Mouse (Mus musculus): ENCODE measurements around the gene Vmn2r82. TPM values are rescaled to one million over a fixed set of nuclear protein-coding genes. Genes with fewer than 3 reads are reported as not detected.

Gene Vmn2r82
- polyA plus RNA-seq, 1 experiment from 2014 or later: not detected

Other genes with a start within 250 kb of the Vmn2r82 start
- gene Vmn2r80, start 207.8 kb upstream of the Vmn2r82 start, polyA plus RNA-seq (2014; fragmentation: Nextera tagmentation; extraction: Ambion mirVana): not detected in 2 replicates
- gene Vmn2r81, start 108.8 kb upstream of the Vmn2r82 start, polyA plus RNA-seq (2014; fragmentation: Nextera tagmentation; extraction: Ambion mirVana): not detected in 2 replicates
- not detected in 2 replicates for gene Vmn2r83, start 112.2 kb downstream of the Vmn2r82 start, polyA plus RNA-seq (2014; fragmentation: Nextera tagmentation; extraction: Ambion mirVana)
- gene Plpp2, start 177.3 kb downstream of the Vmn2r82 start, polyA plus RNA-seq (2014; fragmentation: Nextera tagmentation; extraction: Ambion mirVana): 14.2 and 15.6 TPM in 2 replicates
- 64.4 and 67.7 TPM in 2 replicates for gene Mier2, start 198.7 kb downstream of the Vmn2r82 start, polyA plus RNA-seq (2014; fragmentation: Nextera tagmentation; extraction: Ambion mirVana)
- gene Theg, start 230.8 kb downstream of the Vmn2r82 start, polyA plus RNA-seq (2014; fragmentation: Nextera tagmentation; extraction: Ambion mirVana): not detected in 2 replicates

Data from forebrain, embryonic 11.5 days (tissue).